Mouse (Mus musculus): ENCODE measurements around the gene Zfx. TPM values are rescaled to one million over a fixed set of nuclear protein-coding genes. Genes with fewer than 3 reads are reported as not detected.

Zfx gene
- polyA plus RNA-seq (2012; rRNA removed), result 1.3 and 1.6 TPM in 2 replicates

GRCm38 (mm10) chrX:94123059-94123839 lies at the start of gene Zfx:
TSS of gene Zfx (minus strand) at chrX:94123702.

Other genes with a start within 250 kb of the Zfx start
- not detected in 2 replicates for gene AU015836, start 155.0 kb downstream of the Zfx start, polyA plus RNA-seq (2012; rRNA removed)
- 25.7 and 35.7 TPM in 2 replicates for gene Eif2s3x, start 89.2 kb upstream of the Zfx start, polyA plus RNA-seq (2012; rRNA removed)
- 10.9 and 11.2 TPM in 2 replicates for gene Klhl15, start 110.9 kb upstream of the Zfx start, polyA plus RNA-seq (2012; rRNA removed)
- gene Fam90a1b, start 243.1 kb upstream of the Zfx start, polyA plus RNA-seq (2012; rRNA removed), result not detected in 2 replicates
- 3.3 and 4.3 TPM in 2 replicates for gene Apoo, start 243.4 kb upstream of the Zfx start, polyA plus RNA-seq (2012; rRNA removed)